ENCODE assay signal across 7 mouse cellular contexts in genomic region chr1:54557301-54558229, GRCm38 (mm10). TPM values are rescaled to one million over a fixed set of nuclear protein-coding genes. Genes with fewer than 3 reads are reported as not detected.
A peak's percentile ranks its signal among the peaks of the same experiment; 100 is the strongest.
DNase-seq lines count a peak whose midpoint lies in the region; ATAC-seq and TF ChIP-seq lines count a peak whose summit lies in the region.

Pgap1 (minus strand) TSS chr1:54557684.

- no peaks in the 10 kb centered on the region for H3K9me3 ChIP-seq in embryonic facial prominence, embryonic 13.5 days
- H3K9me3 ChIP-seq in heart, embryonic 10.5 days, result no peaks in the 10 kb centered on the region
- no peaks in the 10 kb centered on the region for H3K9me3 ChIP-seq in kidney, embryonic 14.5 days (ENCODE audit: control insufficient read depth, low read length)
- H3K9me3 ChIP-seq in limb, embryonic 14.5 days (ENCODE audit: control insufficient read depth, low read length), result no peaks in the 10 kb centered on the region
- no peaks in the 10 kb centered on the region for H3K9me3 ChIP-seq in midbrain, embryonic 16.5 days (replicated peaks; ENCODE audit: control insufficient read depth, low read length, poor library complexity, severe bottlenecking)

- under 1% methylated on average over 53 of the region's 59 CpGs for WGBS in embryonic facial prominence, embryonic 13.5 days
- under 1% methylated on average over 57 of the region's 59 CpGs for WGBS in heart, embryonic 10.5 days
- WGBS in kidney, embryonic 14.5 days, result under 1% methylated on average over 58 of the region's 59 CpGs
- under 1% methylated on average over 54 of the region's 59 CpGs for WGBS in limb, embryonic 14.5 days
- under 1% methylated on average over 54 of the region's 59 CpGs for WGBS in midbrain, embryonic 16.5 days
- 2% methylated on average over 56 of the region's 59 CpGs for WGBS in spleen, adult 2 months

- H3K27me3 ChIP-seq in embryonic facial prominence, embryonic 13.5 days, result no peaks in the 10 kb centered on the region
- H3K27me3 ChIP-seq in heart, embryonic 10.5 days (ENCODE audit: insufficient read depth, poor library complexity, severe bottlenecking), result no peaks in the 10 kb centered on the region
- no peaks in the 10 kb centered on the region for H3K27me3 ChIP-seq in kidney, embryonic 14.5 days (ENCODE audit: control insufficient read depth, insufficient read depth, low read length)
- H3K27me3 ChIP-seq in limb, embryonic 14.5 days (ENCODE audit: control insufficient read depth, insufficient read depth, low read length), result no peaks in the 10 kb centered on the region
- H3K27me3 ChIP-seq in midbrain, embryonic 16.5 days (ENCODE audit: control insufficient read depth, insufficient read depth, low read depth, low read length), result no peaks in the 10 kb centered on the region
- H3K27me3 ChIP-seq in spleen, adult 2 months (ENCODE audit: control insufficient read depth, insufficient read depth, low read length), result no peaks in the 10 kb centered on the region

- H3K4me1 ChIP-seq in embryonic facial prominence, embryonic 13.5 days, result peaks cover 2% of the 10 kb centered on the region; the same call in 1 of the 2 replicates
- 0 out of 2 replicates have a peak, but pooled peaks cover 3% of the 10 kb centered on the region for H3K4me1 ChIP-seq in heart, embryonic 10.5 days
- no peaks in the 10 kb centered on the region for H3K4me1 ChIP-seq in kidney, embryonic 14.5 days (ENCODE audit: control insufficient read depth, insufficient read depth, low read length)
- no peaks in the 10 kb centered on the region; the same call in 1 of the 2 replicates for H3K4me1 ChIP-seq in limb, embryonic 14.5 days (ENCODE audit: control insufficient read depth, insufficient read depth, low read length)
- peaks cover 19% of the 10 kb centered on the region for H3K4me1 ChIP-seq in midbrain, embryonic 16.5 days (ENCODE audit: control insufficient read depth, insufficient read depth, low read length)
- H3K4me1 ChIP-seq in spleen, adult 2 months (ENCODE audit: control insufficient read depth, insufficient read depth, insufficient read length), result peaks cover 6% of the 10 kb centered on the region; the same call in 1 of the 2 replicates

- H3K9ac ChIP-seq in embryonic facial prominence, embryonic 13.5 days, result peak within 1 kb of the TSS; percentile 82
- peak within 1 kb of the TSS; percentile 66 for H3K9ac ChIP-seq in kidney, embryonic 14.5 days (ENCODE audit: low read depth, low read length)
- peak within 1 kb of the TSS; percentile 75 for H3K9ac ChIP-seq in limb, embryonic 14.5 days (ENCODE audit: low read depth, low read length, severe bottlenecking)
- peak within 1 kb of the TSS; percentile 77 for H3K9ac ChIP-seq in midbrain, embryonic 16.5 days (ENCODE audit: low read depth, low read length)

- peak within 1 kb of the TSS; percentile 60 for H3K27ac ChIP-seq in embryonic facial prominence, embryonic 13.5 days
- peak within 1 kb of the TSS; percentile 87 for H3K27ac ChIP-seq in heart, embryonic 10.5 days
- H3K27ac ChIP-seq in kidney, embryonic 14.5 days (ENCODE audit: low read depth, low read length), result no peak within 1 kb of the TSS; the same call in 1 of the 2 replicates
- no peak within 1 kb of the TSS for H3K27ac ChIP-seq in limb, embryonic 14.5 days (replicated peaks; ENCODE audit: low read depth, low read length)
- H3K27ac ChIP-seq in midbrain, embryonic 16.5 days (ENCODE audit: low read length), result peak within 1 kb of the TSS; percentile 93
- H3K27ac ChIP-seq in spleen, adult 2 months (ENCODE audit: insufficient read depth, low read length), result peak within 1 kb of the TSS; percentile 80

- TF ChIP-seq POLR2A in limb, embryonic 14.5 days (IDR thresholded peaks at IDR 0.05; ENCODE audit: borderline replicate concordance, extremely low read depth, insufficient read depth, insufficient read length), result 0 out of 2 replicates have a peak, but pooled peaks have one; percentile 37
- TF ChIP-seq POLR2A in spleen, adult 2 months (IDR thresholded peaks at IDR 0.05; ENCODE audit: low read depth, low read length), result peak; percentile 45

- DNase-seq in adrenal gland, postnatal 36 days, result peak; percentile 94 to 95
- DNase-seq in heart, embryonic 10.5 days (ENCODE audit: low spot score), result peak; percentile 91
- peak; percentile 89 for DNase-seq in limb, embryonic 14.5 days (ENCODE audit: low spot score)
- DNase-seq in spleen, adult 2 months (ENCODE audit: low read depth in 1 of 2, low spot score in 2 of 2), result peak; percentile 67 to 88

- H3K36me3 ChIP-seq in embryonic facial prominence, embryonic 13.5 days, result no peaks in the 10 kb centered on the region
- no peaks in the 10 kb centered on the region for H3K36me3 ChIP-seq in heart, embryonic 10.5 days
- H3K36me3 ChIP-seq in kidney, embryonic 14.5 days (ENCODE audit: control insufficient read depth, insufficient read depth, low read length), result no peaks in the 10 kb centered on the region
- no peaks in the 10 kb centered on the region for H3K36me3 ChIP-seq in limb, embryonic 14.5 days (ENCODE audit: control insufficient read depth, insufficient read depth, low read length)
- H3K36me3 ChIP-seq in midbrain, embryonic 16.5 days (ENCODE audit: control insufficient read depth, insufficient read depth, low read length), result no peaks in the 10 kb centered on the region
- no peaks in the 10 kb centered on the region for H3K36me3 ChIP-seq in spleen, adult 2 months (ENCODE audit: control insufficient read depth, insufficient read depth, low read length)

- H3K4me2 ChIP-seq in embryonic facial prominence, embryonic 13.5 days, result peak within 1 kb of the TSS; percentile 85
- peak within 1 kb of the TSS; percentile 89 for H3K4me2 ChIP-seq in kidney, embryonic 14.5 days (replicated peaks; ENCODE audit: low read depth, low read length)
- H3K4me2 ChIP-seq in limb, embryonic 14.5 days (replicated peaks; ENCODE audit: low read depth, low read length, severe bottlenecking), result peak within 1 kb of the TSS; percentile 93
- H3K4me2 ChIP-seq in midbrain, embryonic 16.5 days (ENCODE audit: low read length), result peak within 1 kb of the TSS; percentile 61

- peak; percentile 100 for ATAC-seq in embryonic facial prominence, embryonic 13.5 days (ENCODE audit: insufficient number of reproducible peaks, insufficient read depth, low FRiP score, low TSS enrichment, low read depth)
- peak; percentile 100 for ATAC-seq in kidney, embryonic 14.5 days (ENCODE audit: low FRiP score, low TSS enrichment)
- peak; percentile 98 for ATAC-seq in limb, embryonic 14.5 days (ENCODE audit: low FRiP score, low read depth)
- ATAC-seq in midbrain, embryonic 16.5 days, result peak; percentile 99

- peak within 1 kb of the TSS; percentile 71 for H3K4me3 ChIP-seq in embryonic facial prominence, embryonic 13.5 days
- H3K4me3 ChIP-seq in heart, embryonic 10.5 days, result peak within 1 kb of the TSS; percentile 88
- H3K4me3 ChIP-seq in kidney, embryonic 14.5 days (ENCODE audit: low read length), result peak within 1 kb of the TSS; percentile 61
- peak within 1 kb of the TSS; percentile 73 for H3K4me3 ChIP-seq in limb, embryonic 14.5 days (replicated peaks; ENCODE audit: low read length)
- peak within 1 kb of the TSS; percentile 74 for H3K4me3 ChIP-seq in midbrain, embryonic 16.5 days (ENCODE audit: low read depth, low read length)
- H3K4me3 ChIP-seq in spleen, adult 2 months (ENCODE audit: extremely low read depth, insufficient read depth, insufficient read length), result peak within 1 kb of the TSS; percentile 94

- no peak for TF ChIP-seq CTCF in spleen, adult 2 months (IDR thresholded peaks at IDR 0.05; ENCODE audit: extremely low read depth, insufficient read depth, insufficient read length, insufficient replicate concordance)

RNA-seq across cellular contexts. Expression of gene Pgap1, which starts in this region (rescaled TPM):
- 1 to 10 TPM; 3.3 to 7.2 TPM for total RNA-seq in adrenal gland, postnatal 36 days (2021)
- polyA plus RNA-seq in embryonic facial prominence, embryonic 13.5 days (2015; fragmentation: Nextera tagmentation; extraction: Ambion mirVana), result 5.2 and 5.3 TPM in 2 replicates
- polyA plus RNA-seq in heart, embryonic 10.5 days (2016; fragmentation: Nextera tagmentation; extraction: Ambion mirVana), result 4.9 and 7.1 TPM in 2 replicates
- 7.5 and 13.5 TPM in 2 replicates for polyA plus RNA-seq in kidney, embryonic 14.5 days (2014; fragmentation: Nextera tagmentation; extraction: Ambion mirVana)
- polyA plus RNA-seq in limb, embryonic 14.5 days (2012; rRNA removed), result 3.3 and 3.5 TPM in 2 replicates
- polyA plus RNA-seq in limb, embryonic 14.5 days (2014; fragmentation: Nextera tagmentation; extraction: Ambion mirVana), result 6.4 and 7.2 TPM in 2 replicates
- 29.8 and 34.5 TPM in 2 replicates for polyA plus RNA-seq in midbrain, embryonic 16.5 days (2015; fragmentation: Nextera tagmentation; extraction: Ambion mirVana)
- 2.7 and 3.1 TPM in 2 replicates for polyA plus RNA-seq in spleen, adult 2 months (2012; rRNA removed)

Comparison
In these comparisons a context has a peak if more than half of its experiments do, and no peak if none do; other contexts are left out.
1. H3K27ac ChIP-seq: peak in embryonic facial prominence, embryonic 13.5 days (single experiment), heart, embryonic 10.5 days (single experiment), midbrain, embryonic 16.5 days (single experiment) and spleen, adult 2 months (single experiment); none in kidney, embryonic 14.5 days (single experiment) and limb, embryonic 14.5 days (single experiment).
2. Peak in every context shown above with its lines, with median percentiles within 50 percentile points of each other: DNase-seq, ATAC-seq, H3K4me2 ChIP-seq, H3K4me3 ChIP-seq and H3K9ac ChIP-seq.